11 mouse cellular contexts compared by ENCODE assay signal in genomic region chr17:35097164-35097655, GRCm38 (mm10). TPM values are rescaled to one million over a fixed set of nuclear protein-coding genes. Genes with fewer than 3 reads are reported as not detected.
DNase-seq lines count a peak whose midpoint lies in the region; ATAC-seq and TF ChIP-seq lines count a peak whose summit lies in the region.
"Had no signal": no experiment of that assay in that cellular context is flagged by ENCODE, and none has a peak within 500 bp of the region (broad histone marks: within the 10 kb centered on the region; RNA-seq: fewer than 3 reads in every experiment).

No protein-coding gene starts in this region.

- no peak overlapping the region for H3K27ac ChIP-seq in heart, adult 2 months
- no peak overlapping the region for H3K27ac ChIP-seq in heart, embryonic 12.5 days (ENCODE audit: poor library complexity, severe bottlenecking)
- H3K27ac ChIP-seq in liver, postnatal 0 days (ENCODE audit: low read depth): no peak overlapping the region

- no peak for DNase-seq in heart, adult 2 months
- DNase-seq in right cerebral cortex, adult 18-20 months: peak; percentile 79
- no peak for DNase-seq in right cerebral cortex, postnatal 4 days
- DNase-seq in cerebellum, postnatal 14 days: peak; percentile 74 to 80
- peak; percentile 52 to 73 for DNase-seq in right cerebral cortex, postnatal 36 days (ENCODE audit: low spot score in 2 of 2)
- DNase-seq in liver, postnatal 0 days: no peak
- no peak for DNase-seq in urinary bladder, adult 2 months (ENCODE audit: low spot score)
- DNase-seq: heart, adult 18-20 months had no signal

- 84% methylated on average over 12 of the region's 12 CpGs for WGBS in heart, adult 2 months
- WGBS in heart, embryonic 12.5 days: 88% methylated on average over 12 of the region's 12 CpGs
- 91% methylated on average over 12 of the region's 12 CpGs for WGBS in liver, postnatal 0 days (ENCODE audit: insufficient replicate concordance)

- no peak for TF ChIP-seq EP300 in heart, adult 2 months (IDR thresholded peaks at IDR 0.05; ENCODE audit: insufficient read depth, low read depth, low read length)
- no peak for TF ChIP-seq EP300 in liver, postnatal 0 days (IDR thresholded peaks at IDR 0.05; ENCODE audit: low read depth)

- H3K4me3 ChIP-seq in heart, adult 2 months: no peak overlapping the region
- H3K4me3 ChIP-seq in heart, embryonic 12.5 days: no peak overlapping the region
- no peak overlapping the region for H3K4me3 ChIP-seq in liver, postnatal 0 days (ENCODE audit: low read depth, low read length)

- H3K9me3 ChIP-seq in heart, embryonic 12.5 days (replicated peaks): no peaks in the 10 kb centered on the region
- H3K9me3 ChIP-seq in liver, postnatal 0 days (ENCODE audit: low read length): no peaks in the 10 kb centered on the region

- TF ChIP-seq CTCF in heart, adult 2 months (IDR thresholded peaks at IDR 0.05): peak; percentile 39
- no peak for TF ChIP-seq CTCF in liver, postnatal 0 days (IDR thresholded peaks at IDR 0.05; ENCODE audit: low read depth)

- no peaks in the 10 kb centered on the region for H3K36me3 ChIP-seq in heart, adult 2 months (ENCODE audit: control insufficient read depth, insufficient read depth, low read length)
- H3K36me3 ChIP-seq in heart, embryonic 12.5 days: peaks cover 96% of the 10 kb centered on the region
- peaks cover 72% of the 10 kb centered on the region for H3K36me3 ChIP-seq in liver, postnatal 0 days (replicated peaks; ENCODE audit: insufficient read depth, low read length)

- H3K4me1 ChIP-seq in heart, adult 2 months (ENCODE audit: control insufficient read depth, insufficient read depth, low read length): no peaks in the 10 kb centered on the region
- peaks cover 21% of the 10 kb centered on the region for H3K4me1 ChIP-seq in heart, embryonic 12.5 days (replicated peaks)
- peaks cover under 1% of the 10 kb centered on the region; the same call in 1 of the 2 replicates for H3K4me1 ChIP-seq in liver, postnatal 0 days (ENCODE audit: insufficient read depth)

- no peak for TF ChIP-seq POLR2A in heart, adult 2 months (IDR thresholded peaks at IDR 0.05; ENCODE audit: insufficient read depth, low read depth, low read length)

- intact Hi-C loops in heart, adult 2 months (cut with DNase I): no loop called here

- H3K9ac ChIP-seq in heart, adult 2 months (ENCODE audit: low read depth, low read length): no peak overlapping the region
- H3K9ac ChIP-seq in heart, embryonic 12.5 days: no peak overlapping the region
- no peak overlapping the region for H3K9ac ChIP-seq in liver, postnatal 0 days (replicated peaks)

- H3K79me2 ChIP-seq in heart, adult 2 months (replicated peaks; ENCODE audit: control insufficient read depth, insufficient read depth, low read length): no peaks in the 10 kb centered on the region

- H3K4me2 ChIP-seq in heart, embryonic 12.5 days: no peak overlapping the region
- H3K4me2 ChIP-seq in liver, postnatal 0 days (ENCODE audit: low read depth, low read length): no peak overlapping the region

- ATAC-seq in heart, embryonic 12.5 days (ENCODE audit: insufficient number of reproducible peaks, low FRiP score): no peak
- ATAC-seq in liver, postnatal 0 days: no peak
- ATAC-seq: midbrain, embryonic 16.5 days had no signal

- no peaks in the 10 kb centered on the region for H3K27me3 ChIP-seq in heart, adult 2 months (ENCODE audit: control insufficient read depth, insufficient read depth, low read length)
- H3K27me3 ChIP-seq in heart, embryonic 12.5 days (replicated peaks): no peaks in the 10 kb centered on the region
- no peaks in the 10 kb centered on the region for H3K27me3 ChIP-seq in liver, postnatal 0 days (ENCODE audit: insufficient read depth, low read length)

RNA-seq across cellular contexts. Expression of gene Abhd16a, which starts 8.1 kb away (rescaled TPM):
- 10 to 100 TPM; 53.2 to 62.5 TPM for total RNA-seq in heart, adult 2 months (2021)
- 95.7 and 98.2 TPM in 2 replicates for polyA plus RNA-seq in heart, adult 2 months (2012; rRNA removed)
- 58.9 and 65.1 TPM in 2 replicates for polyA plus RNA-seq in heart, embryonic 12.5 days (2016; fragmentation: Nextera tagmentation; extraction: Ambion mirVana)
- 47.3 and 49.3 TPM in 2 replicates for polyA plus RNA-seq in liver, postnatal 0 days (2015; fragmentation: Nextera tagmentation; extraction: Ambion mirVana)
- 104 and 114 TPM in 2 replicates for polyA plus RNA-seq in urinary bladder, adult 2 months (2012; rRNA removed)

RNA-seq across cellular contexts. Expression of gene Ly6g5c, which starts 10.9 kb away (rescaled TPM):
- total RNA-seq in heart, adult 2 months (2021): not detected
- polyA plus RNA-seq in heart, adult 2 months (2012; rRNA removed): not detected in 2 replicates
- polyA plus RNA-seq in heart, embryonic 12.5 days (2016; fragmentation: Nextera tagmentation; extraction: Ambion mirVana): not detected in 2 replicates
- polyA plus RNA-seq in liver, postnatal 0 days (2015; fragmentation: Nextera tagmentation; extraction: Ambion mirVana): not detected in 2 replicates
- not detected in 2 replicates for polyA plus RNA-seq in urinary bladder, adult 2 months (2012; rRNA removed)
- total RNA-seq: heart, adult 18-20 months; liver, adult 2 months had no signal
- polyA plus RNA-seq: liver, adult 2 months; midbrain, embryonic 16.5 days had no signal

RNA-seq across cellular contexts. Expression of gene Ly6g6f, which starts 11.8 kb away (rescaled TPM):
- not detected for total RNA-seq in heart, adult 2 months (2021)
- 0.27 TPM in 1 of 2 replicates, not detected in the other for polyA plus RNA-seq in heart, adult 2 months (2012; rRNA removed)
- polyA plus RNA-seq in heart, embryonic 12.5 days (2016; fragmentation: Nextera tagmentation; extraction: Ambion mirVana): 1.1 and 1.5 TPM in 2 replicates
- 4.0 and 5.3 TPM in 2 replicates for polyA plus RNA-seq in liver, postnatal 0 days (2015; fragmentation: Nextera tagmentation; extraction: Ambion mirVana)
- 0.15 TPM in 1 of 2 replicates, not detected in the other for polyA plus RNA-seq in urinary bladder, adult 2 months (2012; rRNA removed)
- total RNA-seq: heart, adult 18-20 months; liver, adult 2 months had no signal
- polyA plus RNA-seq: midbrain, embryonic 16.5 days had no signal

RNA-seq across cellular contexts. Expression of gene Ly6g5b, which starts 18.0 kb away (rescaled TPM):
- total RNA-seq in heart, adult 2 months (2021): under 1 TPM in 1 of 2 experiments, not detected in 1; 0.36 TPM
- 0.23 and 0.35 TPM in 2 replicates for polyA plus RNA-seq in heart, adult 2 months (2012; rRNA removed)
- polyA plus RNA-seq in heart, embryonic 12.5 days (2016; fragmentation: Nextera tagmentation; extraction: Ambion mirVana): 0.32 and 0.38 TPM in 2 replicates
- 0.32 and 0.67 TPM in 2 replicates for polyA plus RNA-seq in liver, postnatal 0 days (2015; fragmentation: Nextera tagmentation; extraction: Ambion mirVana)
- 1.0 and 1.2 TPM in 2 replicates for polyA plus RNA-seq in urinary bladder, adult 2 months (2012; rRNA removed)
- total RNA-seq: heart, adult 18-20 months had no signal

RNA-seq across cellular contexts. Expression of gene Ly6g6d, which starts 19.3 kb away (rescaled TPM):
- total RNA-seq in heart, adult 2 months (2021): under 1 TPM in 1 of 2 experiments, not detected in 1; 0.61 TPM
- 1.3 and 1.6 TPM in 2 replicates for polyA plus RNA-seq in heart, adult 2 months (2012; rRNA removed)
- polyA plus RNA-seq in heart, embryonic 12.5 days (2016; fragmentation: Nextera tagmentation; extraction: Ambion mirVana): 1.8 and 2.2 TPM in 2 replicates
- 0.54 and 0.60 TPM in 2 replicates for polyA plus RNA-seq in liver, postnatal 0 days (2015; fragmentation: Nextera tagmentation; extraction: Ambion mirVana)
- polyA plus RNA-seq in urinary bladder, adult 2 months (2012; rRNA removed): 5.4 and 5.8 TPM in 2 replicates
- total RNA-seq: liver, adult 2 months had no signal

Comparison
In these comparisons a context has a peak if more than half of its experiments do, and no peak if none do; other contexts are left out.
1. DNase-seq: peak in right cerebral cortex, adult 18-20 months (single experiment), cerebellum, postnatal 14 days (2 of 2) and right cerebral cortex, postnatal 36 days (2 of 2); none in heart, adult 2 months (0 of 2), right cerebral cortex, postnatal 4 days (single experiment), liver, postnatal 0 days (single experiment) and urinary bladder, adult 2 months (single experiment).